Mouse (Mus musculus): ENCODE measurements around the gene Fut2.

The Fut2 gene

GRCm38 (mm10) chr7:45702809-45703520, 36.8 kb upstream of the Fut2 start:
- DNase-seq (ENCODE audit: extremely low read depth, insufficient read length, low spot score), result no peak

GRCm38 (mm10) chr7:45702316-45702715, 36.1 kb upstream of the Fut2 start:
- no peak for DNase-seq (ENCODE audit: extremely low read depth, insufficient read length, low spot score)

- no peak for DNase-seq (ENCODE audit: extremely low read depth, insufficient read length, low spot score)
Observed at GRCm38 (mm10) chr7:45701607-45702006, 35.4 kb upstream of the Fut2 start.

- peak; percentile 71 for DNase-seq (ENCODE audit: extremely low read depth, insufficient read length, low spot score)
Observed at GRCm38 (mm10) chr7:45701072-45701471, 34.9 kb upstream of the Fut2 start.

GRCm38 (mm10) chr7:45700301-45701015, 34.3 kb upstream of the Fut2 start:
- DNase-seq (ENCODE audit: extremely low read depth, insufficient read length, low spot score), result peak; percentile 64

- no peak for DNase-seq (ENCODE audit: extremely low read depth, insufficient read length, low spot score)
Observed at GRCm38 (mm10) chr7:45699523-45700141, 33.4 kb upstream of the Fut2 start, which contains the start of gene Car11. Car11 (plus strand) TSS chr7:45699843.

GRCm38 (mm10) chr7:45697894-45698293, 31.7 kb upstream of the Fut2 start:
- no peak for DNase-seq (ENCODE audit: extremely low read depth, insufficient read length, low spot score)

- no peak for DNase-seq (ENCODE audit: extremely low read depth, insufficient read length, low spot score)
Observed at GRCm38 (mm10) chr7:45695098-45695497, 28.9 kb upstream of the Fut2 start.

GRCm38 (mm10) chr7:45693921-45694591, 27.9 kb upstream of the Fut2 start, which contains the start of gene Sec1:
Sec1 (minus strand) TSS chr7:45694402.
- DNase-seq (ENCODE audit: extremely low read depth, insufficient read length, low spot score), result no peak

GRCm38 (mm10) chr7:45692364-45692763, 26.2 kb upstream of the Fut2 start:
- no peak for DNase-seq (ENCODE audit: extremely low read depth, insufficient read length, low spot score)

- no peak for DNase-seq (ENCODE audit: extremely low read depth, insufficient read length, low spot score)
Observed at GRCm38 (mm10) chr7:45689800-45690199, 23.6 kb upstream of the Fut2 start.

- DNase-seq (ENCODE audit: extremely low read depth, insufficient read length, low spot score), result no peak
Observed at GRCm38 (mm10) chr7:45689099-45689498, 22.9 kb upstream of the Fut2 start.

GRCm38 (mm10) chr7:45686841-45687240, 20.6 kb upstream of the Fut2 start:
- DNase-seq (ENCODE audit: extremely low read depth, insufficient read length, low spot score), result no peak

- DNase-seq (ENCODE audit: extremely low read depth, insufficient read length, low spot score), result no peak
Observed at GRCm38 (mm10) chr7:45685811-45686210, 19.6 kb upstream of the Fut2 start.

- no peak for DNase-seq (ENCODE audit: extremely low read depth, insufficient read length, low spot score)
Observed at GRCm38 (mm10) chr7:45683396-45684050, 17.3 kb upstream of the Fut2 start, which contains the start of gene Ntn5. Ntn5 (plus strand) TSS chr7:45684022.

GRCm38 (mm10) chr7:45682144-45683126, 16.2 kb upstream of the Fut2 start:
- DNase-seq (ENCODE audit: extremely low read depth, insufficient read length, low spot score), result peak; percentile 69

GRCm38 (mm10) chr7:45681046-45681736, 15.0 kb upstream of the Fut2 start:
- no peak for DNase-seq (ENCODE audit: extremely low read depth, insufficient read length, low spot score)

GRCm38 (mm10) chr7:45679966-45680621, 13.9 kb upstream of the Fut2 start:
- peak; percentile 73 for DNase-seq (ENCODE audit: extremely low read depth, insufficient read length, low spot score)
